ENCODE assay signal across 11 mouse cellular contexts in genomic region chr10:58231088-58231487, GRCm38 (mm10). TPM values are rescaled to one million over a fixed set of nuclear protein-coding genes. Genes with fewer than 3 reads are reported as not detected.
DNase-seq lines count a peak whose midpoint lies in the region; ATAC-seq lines count a peak whose summit lies in the region.
"Not testable (repeated sequence)": the region's sequence is repeated elsewhere in the genome, so short reads cannot be mapped to it uniquely, and the experiment has no call there.
"Had no signal": no experiment of that assay in that cellular context is flagged by ENCODE, and none has a peak within 500 bp of the region (broad histone marks: within the 10 kb centered on the region; RNA-seq: fewer than 3 reads in every experiment).

No protein-coding gene starts in this region.

- not testable (repeated sequence) for H3K4me1 ChIP-seq in embryonic facial prominence, embryonic 14.5 days (ENCODE audit: control insufficient read depth, insufficient read depth, low read length); hindbrain, embryonic 13.5 days (replicated peaks); lung, embryonic 16.5 days (replicated peaks; ENCODE audit: control insufficient read depth, insufficient read depth, low read length); neural tube, embryonic 12.5 days

- WGBS in embryonic facial prominence, embryonic 14.5 days = 79% methylated on average over 5 of the region's 7 CpGs
- WGBS in hindbrain, embryonic 13.5 days = 81% methylated on average over 5 of the region's 7 CpGs
- 85% methylated on average over 5 of the region's 7 CpGs for WGBS in lung, embryonic 16.5 days
- 83% methylated on average over 5 of the region's 7 CpGs for WGBS in neural tube, embryonic 12.5 days

- peak; percentile 55 for ATAC-seq in embryonic facial prominence, embryonic 14.5 days (ENCODE audit: low read depth)
- ATAC-seq in hindbrain, embryonic 13.5 days (ENCODE audit: low FRiP score) = peak; percentile 48
- ATAC-seq in lung, embryonic 16.5 days (ENCODE audit: low read depth) = peak; percentile 47
- peak; percentile 27 for ATAC-seq in neural tube, embryonic 12.5 days (ENCODE audit: low FRiP score, low read depth)

- intact Hi-C loops in gastrocnemius, postnatal 36 days (cut with DNase I) = loop anchor here (5.0 kb wide), 1 partner anchor 789 kb away; no protein-coding TSS in a partner anchor

- H3K9ac ChIP-seq in embryonic facial prominence, embryonic 14.5 days (ENCODE audit: low read depth, low read length); hindbrain, embryonic 13.5 days; lung, embryonic 16.5 days (ENCODE audit: low read length); neural tube, embryonic 12.5 days: not testable (repeated sequence)

- peak; percentile 53 for DNase-seq in MN1 (ENCODE audit: low spot score)
- DNase-seq in embryonic facial prominence, embryonic 14.5 days (ENCODE audit: low spot score) = peak; percentile 20
- peak; percentile 45 to 58 for DNase-seq in gastrocnemius, postnatal 36 days
- peak; percentile 44 to 78 for DNase-seq in kidney, postnatal 25 days
- DNase-seq in testis, postnatal 10 days (ENCODE audit: low spot score) = peak; percentile 81

- H3K27ac ChIP-seq in embryonic facial prominence, embryonic 14.5 days (replicated peaks; ENCODE audit: low read depth, low read length); hindbrain, embryonic 13.5 days; lung, embryonic 16.5 days (ENCODE audit: low read length); neural tube, embryonic 12.5 days: not testable (repeated sequence)

- H3K4me3 ChIP-seq in embryonic facial prominence, embryonic 14.5 days (ENCODE audit: low read depth, low read length); hindbrain, embryonic 13.5 days; lung, embryonic 16.5 days (ENCODE audit: low read length); neural tube, embryonic 12.5 days: not testable (repeated sequence)

- peaks cover 11% of the 10 kb centered on the region for H3K9me3 ChIP-seq in embryonic facial prominence, embryonic 14.5 days (ENCODE audit: control insufficient read depth, low read length)
- peaks cover 17% of the 10 kb centered on the region for H3K9me3 ChIP-seq in hindbrain, embryonic 13.5 days
- peaks cover 12% of the 10 kb centered on the region for H3K9me3 ChIP-seq in lung, embryonic 16.5 days (ENCODE audit: control insufficient read depth, low read length)
- peaks cover 19% of the 10 kb centered on the region for H3K9me3 ChIP-seq in neural tube, embryonic 12.5 days

- not testable (repeated sequence) for H3K4me2 ChIP-seq in embryonic facial prominence, embryonic 14.5 days (ENCODE audit: low read depth, low read length); hindbrain, embryonic 13.5 days; lung, embryonic 16.5 days (ENCODE audit: low read depth, low read length); neural tube, embryonic 12.5 days (replicated peaks)

- not testable (repeated sequence) for H3K27me3 ChIP-seq in embryonic facial prominence, embryonic 14.5 days (replicated peaks; ENCODE audit: control insufficient read depth, insufficient read depth, low read length); hindbrain, embryonic 13.5 days; lung, embryonic 16.5 days (ENCODE audit: control insufficient read depth, insufficient read depth, low read depth, low read length); neural tube, embryonic 12.5 days (replicated peaks)

- H3K36me3 ChIP-seq in embryonic facial prominence, embryonic 14.5 days (ENCODE audit: control insufficient read depth, insufficient read depth, low read length); hindbrain, embryonic 13.5 days; lung, embryonic 16.5 days (ENCODE audit: control insufficient read depth, insufficient read depth, low read length); neural tube, embryonic 12.5 days: not testable (repeated sequence)

RNA-seq across cellular contexts. Expression of gene Duxf3, which starts 1.4 kb away (rescaled TPM):
- polyA plus RNA-seq in embryonic facial prominence, embryonic 14.5 days (2014; fragmentation: Nextera tagmentation; extraction: Ambion mirVana) = not detected in 2 replicates
- total RNA-seq in gastrocnemius, postnatal 36 days (2021) = not detected
- polyA plus RNA-seq in hindbrain, embryonic 13.5 days (2015; fragmentation: Nextera tagmentation; extraction: Ambion mirVana) = not detected in 2 replicates
- polyA plus RNA-seq in lung, embryonic 16.5 days (2015; fragmentation: Nextera tagmentation; extraction: Ambion mirVana) = not detected in 2 replicates
- not detected in 2 replicates for polyA plus RNA-seq in neural tube, embryonic 12.5 days (2016; fragmentation: Nextera tagmentation; extraction: Ambion mirVana)
- total RNA-seq: left cerebral cortex, adult 18-20 months had no signal
- polyA plus RNA-seq: C2C12, macrophage had no signal

RNA-seq across cellular contexts. Expression of gene Gm4981, which starts 5.4 kb away (rescaled TPM):
- not detected in 2 replicates for polyA plus RNA-seq in embryonic facial prominence, embryonic 14.5 days (2014; fragmentation: Nextera tagmentation; extraction: Ambion mirVana)
- not detected for total RNA-seq in gastrocnemius, postnatal 36 days (2021)
- not detected in 2 replicates for polyA plus RNA-seq in hindbrain, embryonic 13.5 days (2015; fragmentation: Nextera tagmentation; extraction: Ambion mirVana)
- not detected in 2 replicates for polyA plus RNA-seq in lung, embryonic 16.5 days (2015; fragmentation: Nextera tagmentation; extraction: Ambion mirVana)
- not detected in 2 replicates for polyA plus RNA-seq in neural tube, embryonic 12.5 days (2016; fragmentation: Nextera tagmentation; extraction: Ambion mirVana)
- total RNA-seq: left cerebral cortex, adult 18-20 months had no signal
- polyA plus RNA-seq: C2C12, macrophage had no signal

RNA-seq across cellular contexts. Expression of gene AW822073, which starts 6.4 kb away (rescaled TPM):
- not detected in 2 replicates for polyA plus RNA-seq in embryonic facial prominence, embryonic 14.5 days (2014; fragmentation: Nextera tagmentation; extraction: Ambion mirVana)
- total RNA-seq in gastrocnemius, postnatal 36 days (2021) = not detected
- polyA plus RNA-seq in hindbrain, embryonic 13.5 days (2015; fragmentation: Nextera tagmentation; extraction: Ambion mirVana) = not detected in 2 replicates
- not detected in 2 replicates for polyA plus RNA-seq in lung, embryonic 16.5 days (2015; fragmentation: Nextera tagmentation; extraction: Ambion mirVana)
- polyA plus RNA-seq in neural tube, embryonic 12.5 days (2016; fragmentation: Nextera tagmentation; extraction: Ambion mirVana) = not detected in 2 replicates
- total RNA-seq: left cerebral cortex, adult 18-20 months had no signal
- polyA plus RNA-seq: C2C12, macrophage had no signal

RNA-seq across cellular contexts. Expression of gene Gcc2, which starts 24.2 kb away (rescaled TPM):
- polyA plus RNA-seq in embryonic facial prominence, embryonic 14.5 days (2014; fragmentation: Nextera tagmentation; extraction: Ambion mirVana) = 43.0 and 44.5 TPM in 2 replicates
- total RNA-seq in gastrocnemius, postnatal 36 days (2021) = 10 to 100 TPM; 15.1 to 24.0 TPM
- polyA plus RNA-seq in hindbrain, embryonic 13.5 days (2015; fragmentation: Nextera tagmentation; extraction: Ambion mirVana) = 88.4 and 99.6 TPM in 2 replicates
- polyA plus RNA-seq in lung, embryonic 16.5 days (2015; fragmentation: Nextera tagmentation; extraction: Ambion mirVana) = 67.5 and 83.6 TPM in 2 replicates
- 56.1 and 71.5 TPM in 2 replicates for polyA plus RNA-seq in neural tube, embryonic 12.5 days (2016; fragmentation: Nextera tagmentation; extraction: Ambion mirVana)

Comparison
In these comparisons a context has a peak if more than half of its experiments do, and no peak if none do; other contexts are left out.
1. DNase-seq: peak in every context shown above with its lines; median percentile 81 in testis, postnatal 10 days; 61 in kidney, postnatal 25 days; 53 in MN1; 52 in gastrocnemius, postnatal 36 days; 20 in embryonic facial prominence, embryonic 14.5 days.